Mouse (Mus musculus): Measurements from ENCODE around the gene Hoxa10.

Hoxa10 gene

DNA sequence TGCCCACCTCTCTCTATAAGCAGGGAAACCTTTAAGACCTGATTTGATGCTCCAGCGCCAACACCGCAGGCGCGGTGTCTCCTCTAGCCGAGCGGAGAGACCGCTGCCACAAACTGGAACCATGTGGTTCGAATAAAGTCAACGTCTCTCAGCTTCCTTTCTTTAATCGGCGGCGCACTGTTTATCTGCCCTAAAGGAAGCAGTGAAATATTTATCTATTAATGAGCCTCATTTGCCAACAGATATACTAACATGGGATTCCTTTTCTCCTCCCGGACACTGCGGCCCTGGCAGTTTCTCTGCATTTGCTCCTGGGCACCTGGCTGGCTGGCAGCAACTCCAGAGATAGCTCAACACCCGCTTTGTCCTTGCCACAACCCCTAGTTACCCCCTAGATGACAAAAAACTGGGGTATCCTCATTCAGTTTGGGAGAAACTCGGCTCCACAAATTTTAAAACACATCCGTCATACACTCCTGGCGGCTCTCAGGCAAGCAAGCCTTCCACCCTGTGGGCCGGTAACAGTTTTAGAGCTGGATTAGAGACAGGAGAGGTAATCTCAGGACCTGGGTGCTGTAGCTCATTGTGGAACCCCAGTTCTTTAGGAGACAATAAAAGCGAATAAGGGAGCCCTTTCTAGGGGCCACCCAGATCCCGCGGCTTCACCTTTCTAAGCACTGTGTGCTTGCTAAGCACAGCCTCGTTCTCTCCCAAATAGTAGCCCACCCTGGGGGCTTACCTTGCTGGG is 22.6 kb downstream of the Hoxa10 start:
- peak; percentile 31 for DNase-seq (ENCODE audit: low spot score)

DNA sequence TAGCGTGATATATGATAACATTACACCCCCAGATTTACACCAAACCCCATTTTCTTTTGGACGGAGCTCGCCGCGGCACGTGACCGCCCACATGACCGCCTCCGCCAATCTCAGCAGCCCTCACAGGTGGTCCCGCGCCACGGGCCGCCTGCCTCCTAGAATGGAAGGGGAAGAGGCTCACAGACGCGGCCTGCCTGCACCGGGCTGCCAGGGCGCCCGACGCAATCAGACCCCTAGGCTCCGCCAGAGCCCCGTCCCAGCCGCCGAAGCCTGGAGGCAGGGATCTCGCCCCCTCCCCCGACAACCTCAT is 23.2 kb downstream of the Hoxa10 start:
- DNase-seq (ENCODE audit: low spot score): peak; percentile 76

DNA sequence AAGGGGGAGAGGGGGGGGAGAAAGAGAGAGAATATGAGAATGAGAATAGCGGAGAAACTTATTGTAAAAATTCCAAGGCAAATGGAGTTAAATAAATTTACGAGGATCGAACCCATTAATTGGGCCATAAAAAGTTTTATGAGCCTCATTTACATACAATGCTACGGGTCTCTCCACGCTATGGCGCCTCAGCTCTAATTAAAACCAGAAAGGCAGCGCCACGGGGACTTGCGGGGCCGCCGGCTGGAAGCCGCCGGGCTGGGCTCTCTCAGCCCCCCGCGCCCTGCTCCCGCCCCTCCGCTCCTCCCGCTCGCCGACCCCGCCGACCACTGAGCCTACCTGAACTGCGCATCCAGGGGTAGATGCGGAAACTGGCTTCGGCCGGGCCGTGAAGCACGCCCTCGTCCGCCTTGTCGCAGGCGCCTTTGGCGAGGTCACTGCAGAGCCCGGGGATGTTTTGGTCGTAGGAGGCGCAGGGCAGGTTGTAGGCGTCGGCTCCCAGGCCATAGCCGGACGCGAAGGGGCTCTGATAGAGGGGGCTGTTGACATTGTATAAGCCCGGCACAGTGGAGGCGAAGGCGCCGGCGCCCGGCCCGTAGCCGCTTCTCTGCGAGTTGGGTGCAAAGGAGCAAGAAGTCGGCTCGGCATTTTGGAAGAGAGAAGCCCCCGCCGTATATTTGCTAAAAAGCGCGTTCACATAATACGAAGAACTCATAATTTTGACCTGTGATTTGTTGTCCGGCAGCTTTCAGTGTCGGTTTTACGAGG is 23.8 kb downstream of the Hoxa10 start:
- DNase-seq (ENCODE audit: low spot score): peak; percentile 48

DNA sequence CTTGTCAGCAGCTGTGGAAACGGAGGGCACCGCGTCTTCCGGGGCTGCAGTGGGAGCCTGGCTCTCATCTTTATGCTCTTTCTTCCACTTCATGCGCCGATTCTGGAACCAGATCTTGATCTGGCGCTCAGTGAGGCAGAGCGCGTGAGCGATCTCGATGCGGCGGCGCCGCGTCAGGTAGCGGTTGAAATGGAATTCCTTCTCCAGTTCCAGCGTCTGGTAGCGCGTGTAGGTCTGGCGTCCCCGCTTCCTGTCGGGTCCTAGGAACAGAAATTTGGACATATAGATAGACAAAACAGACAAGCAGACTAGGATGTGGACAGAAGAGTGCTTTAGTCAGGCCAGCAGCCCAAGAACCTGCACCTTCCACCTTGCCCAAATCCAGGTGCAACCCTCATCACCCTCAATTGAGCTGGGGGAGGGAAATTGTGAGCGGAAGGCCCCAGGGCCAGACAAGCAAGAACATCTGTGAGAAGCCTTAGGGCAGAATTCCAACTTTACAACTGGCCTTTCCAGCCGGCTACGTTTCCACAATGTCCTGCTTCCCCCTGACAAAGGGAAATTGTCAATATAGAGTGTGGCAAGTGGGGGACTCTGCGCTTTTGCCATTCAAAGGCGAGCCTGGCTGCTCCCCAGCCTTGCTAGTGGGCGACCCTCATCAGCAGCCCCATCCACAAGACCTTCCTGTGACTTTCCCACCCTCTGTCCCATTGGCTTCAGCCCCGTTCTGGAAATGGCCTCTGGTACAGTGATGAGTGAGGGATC is 24.7 kb downstream of the Hoxa10 start:
- DNase-seq (ENCODE audit: low spot score): peak; percentile 28

DNA sequence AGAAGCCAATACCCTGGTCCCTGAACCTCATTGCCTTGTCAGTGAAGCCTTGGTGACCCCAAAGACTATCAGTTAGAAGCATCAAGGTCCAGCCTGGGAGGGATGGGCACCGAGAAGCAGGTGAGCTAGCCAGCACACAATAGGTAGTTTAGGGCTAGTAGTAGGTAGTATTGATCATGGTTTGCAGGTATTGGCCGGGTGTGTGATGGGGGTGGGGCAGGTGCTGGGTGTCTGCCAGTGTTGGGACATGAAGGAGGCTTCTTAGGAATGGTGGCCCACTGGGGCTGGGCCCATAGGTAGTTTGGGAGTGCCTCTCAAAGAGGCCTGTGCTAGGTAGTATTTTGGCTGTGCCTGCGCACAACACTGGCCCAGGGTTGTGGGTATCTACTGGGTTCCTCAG is 25.6 kb downstream of the Hoxa10 start:
- DNase-seq (ENCODE audit: low spot score): no peak

DNA sequence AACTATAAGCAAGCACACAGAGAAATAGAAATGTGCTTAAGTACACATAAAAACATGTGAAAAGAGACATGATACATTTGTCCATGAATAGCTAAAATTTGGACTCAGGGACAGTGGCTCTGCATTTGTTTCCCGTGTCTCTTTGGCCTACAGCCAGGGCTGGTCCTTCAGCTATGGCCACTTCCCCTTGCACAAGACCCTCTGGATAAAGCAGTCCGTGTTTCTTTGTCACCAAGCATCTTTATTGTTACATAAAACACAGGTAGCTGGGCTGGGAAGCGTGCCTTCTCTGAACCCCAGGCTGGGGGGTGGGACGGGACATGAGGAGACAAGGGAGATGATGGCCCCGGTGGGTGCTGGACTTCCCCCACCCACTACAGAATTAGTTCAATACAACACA is 26.4 kb downstream of the Hoxa10 start:
- DNase-seq (ENCODE audit: low spot score): peak; percentile 8

DNA sequence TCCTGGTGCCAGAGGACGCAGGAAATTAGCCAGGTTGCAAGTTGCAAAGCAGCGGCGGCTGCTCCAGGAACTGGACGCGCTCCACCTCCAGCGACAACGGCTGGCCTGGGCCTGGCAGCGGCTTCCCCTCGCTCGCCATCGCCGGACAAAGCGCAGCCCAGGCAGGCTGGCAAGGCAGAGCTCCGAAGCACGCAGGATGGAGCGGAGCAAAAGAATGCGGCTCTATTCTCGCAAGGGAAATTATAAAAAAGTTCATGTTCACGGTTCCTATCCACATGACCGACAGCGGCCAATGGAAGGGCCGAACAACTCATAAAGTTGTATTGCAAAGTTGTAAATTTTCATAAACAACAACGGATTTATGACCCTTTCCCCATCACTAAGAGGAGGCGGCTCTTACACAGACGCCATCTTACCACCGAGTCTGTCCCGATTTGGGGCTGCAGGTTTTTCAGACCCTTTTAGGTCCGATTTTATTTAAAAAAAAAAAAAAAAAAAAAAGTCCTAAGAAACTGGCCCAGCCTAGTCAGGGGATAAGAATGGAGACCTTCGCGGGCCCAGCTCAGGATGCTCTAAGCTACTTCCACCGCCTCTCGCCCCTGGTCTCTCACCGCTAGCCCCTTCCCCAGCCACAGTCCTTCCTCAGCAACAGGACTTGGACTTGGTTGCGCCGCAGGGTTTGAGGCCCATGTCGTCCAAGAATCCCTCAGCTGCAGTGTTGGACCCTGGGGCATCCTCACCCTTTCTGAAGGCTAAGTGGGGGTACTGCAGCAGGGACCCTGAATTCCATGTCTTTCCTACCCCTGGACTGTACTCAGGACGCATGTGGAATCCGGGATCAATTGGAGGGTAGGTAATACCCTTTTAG is 27.3 kb downstream of the Hoxa10 start, which contains the start of the genes Hoxa3 and Gm28308:
TSS of gene Hoxa3 (minus strand) at position 218 of the 868 bp plus-strand sequence.
TSS of gene Gm28308 (minus strand) at position 221 of the 868 bp plus-strand sequence.
- peak; percentile 61 for DNase-seq (ENCODE audit: low spot score)

DNA sequence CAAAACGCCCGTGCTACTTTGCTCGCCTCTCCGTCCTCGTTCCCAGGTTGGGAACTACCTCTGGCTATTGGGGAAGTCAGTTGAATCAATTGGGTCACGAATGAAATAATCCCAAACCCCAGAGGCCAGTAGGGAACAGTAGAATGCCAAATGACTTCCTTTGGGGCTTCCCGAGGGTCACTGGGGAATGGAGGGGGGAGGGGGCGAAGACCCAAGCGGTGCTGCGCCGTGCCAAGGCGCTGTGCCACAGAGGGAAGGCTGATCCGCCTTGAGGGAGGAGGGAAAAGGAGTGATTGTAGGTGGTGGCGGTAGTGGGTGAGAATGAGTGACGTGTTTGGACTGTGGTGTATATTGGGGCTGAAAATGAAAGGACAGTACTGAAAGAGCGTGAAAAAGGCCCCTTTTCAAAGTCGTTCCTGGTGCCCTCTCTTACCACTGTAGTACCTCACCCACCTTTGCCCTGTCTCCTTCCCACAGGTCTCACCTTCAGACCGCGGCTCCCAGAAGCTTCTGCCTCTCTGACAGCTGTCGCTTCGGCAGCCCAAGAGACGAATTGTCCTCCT is 28.0 kb downstream of the Hoxa10 start:
- no peak for DNase-seq (ENCODE audit: low spot score)

DNA sequence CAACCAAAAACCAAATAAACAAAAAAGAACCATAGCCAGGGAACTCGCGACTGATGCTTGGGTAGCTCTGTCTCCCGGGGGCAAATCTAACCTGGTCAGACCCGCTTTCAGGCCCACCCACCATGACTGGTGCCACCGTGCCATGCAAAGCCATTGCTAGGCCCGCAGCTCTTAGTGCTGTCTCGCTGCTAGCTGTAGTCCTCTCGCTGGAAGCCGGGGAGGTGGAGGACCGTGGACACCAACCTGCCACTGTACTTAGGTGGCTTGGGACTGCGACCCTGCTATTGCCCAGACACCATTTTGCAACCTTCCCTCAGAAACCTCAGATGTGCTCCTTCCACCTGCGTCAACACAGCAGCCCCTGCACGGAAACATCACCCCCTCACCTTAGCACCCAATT is 28.7 kb downstream of the Hoxa10 start:
- peak; percentile 31 for DNase-seq (ENCODE audit: low spot score)

DNA sequence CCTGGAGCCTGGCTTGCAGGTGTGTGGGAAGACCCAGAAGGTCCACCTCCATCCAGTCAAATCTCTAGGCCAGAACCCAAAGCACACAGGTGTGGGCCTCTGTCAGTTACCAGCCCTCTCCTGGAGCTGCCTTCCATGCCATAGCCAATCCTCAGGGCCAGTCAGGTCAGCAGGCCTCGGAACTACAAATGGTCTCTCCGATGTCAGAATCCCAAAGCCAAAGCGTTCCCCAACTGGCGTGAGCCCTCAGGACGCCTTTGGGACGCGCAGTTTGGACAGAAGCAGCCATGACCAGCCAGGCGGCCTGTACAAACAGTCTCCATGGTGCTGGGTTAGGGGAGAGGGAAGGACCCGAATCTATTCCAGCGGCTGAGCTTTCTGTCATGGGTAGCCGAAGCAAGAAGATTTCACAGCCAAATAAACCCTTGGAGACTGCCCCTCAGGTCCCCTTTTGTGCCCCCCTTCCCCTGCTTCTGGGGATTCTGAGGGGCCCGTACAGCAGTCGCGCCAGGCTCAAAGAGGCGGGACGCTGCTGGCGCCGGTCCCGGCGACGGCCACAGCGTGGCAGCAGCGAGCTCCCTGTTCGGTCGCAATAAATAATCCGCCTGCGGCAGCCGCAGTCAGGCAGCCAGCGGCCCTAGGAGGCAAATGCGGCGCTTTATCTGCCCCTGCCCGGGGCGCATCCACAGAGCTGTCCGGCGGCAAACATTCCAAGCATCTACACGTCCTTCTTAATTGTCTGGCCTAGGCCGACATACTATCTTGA is 29.3 kb downstream of the Hoxa10 start:
- DNase-seq (ENCODE audit: low spot score): peak; percentile 82

DNA sequence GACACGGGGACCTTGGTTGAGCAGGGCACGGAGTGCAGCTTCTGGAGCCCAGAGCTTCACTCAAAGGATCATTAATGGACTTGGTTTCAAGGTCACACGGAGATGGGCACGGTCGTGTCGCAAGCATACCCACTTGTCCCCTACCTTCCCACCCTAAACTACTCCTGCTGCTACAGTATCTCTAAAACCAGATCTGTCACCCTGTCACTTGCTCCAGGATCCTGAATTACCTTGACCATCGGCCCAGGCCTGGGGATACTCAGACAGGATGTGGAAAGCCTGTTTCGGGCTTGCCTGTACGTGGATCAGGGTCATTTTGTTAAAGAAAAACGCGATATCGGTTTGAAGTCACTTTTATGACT is 31.0 kb downstream of the Hoxa10 start:
- no peak for DNase-seq (ENCODE audit: low spot score)

DNA sequence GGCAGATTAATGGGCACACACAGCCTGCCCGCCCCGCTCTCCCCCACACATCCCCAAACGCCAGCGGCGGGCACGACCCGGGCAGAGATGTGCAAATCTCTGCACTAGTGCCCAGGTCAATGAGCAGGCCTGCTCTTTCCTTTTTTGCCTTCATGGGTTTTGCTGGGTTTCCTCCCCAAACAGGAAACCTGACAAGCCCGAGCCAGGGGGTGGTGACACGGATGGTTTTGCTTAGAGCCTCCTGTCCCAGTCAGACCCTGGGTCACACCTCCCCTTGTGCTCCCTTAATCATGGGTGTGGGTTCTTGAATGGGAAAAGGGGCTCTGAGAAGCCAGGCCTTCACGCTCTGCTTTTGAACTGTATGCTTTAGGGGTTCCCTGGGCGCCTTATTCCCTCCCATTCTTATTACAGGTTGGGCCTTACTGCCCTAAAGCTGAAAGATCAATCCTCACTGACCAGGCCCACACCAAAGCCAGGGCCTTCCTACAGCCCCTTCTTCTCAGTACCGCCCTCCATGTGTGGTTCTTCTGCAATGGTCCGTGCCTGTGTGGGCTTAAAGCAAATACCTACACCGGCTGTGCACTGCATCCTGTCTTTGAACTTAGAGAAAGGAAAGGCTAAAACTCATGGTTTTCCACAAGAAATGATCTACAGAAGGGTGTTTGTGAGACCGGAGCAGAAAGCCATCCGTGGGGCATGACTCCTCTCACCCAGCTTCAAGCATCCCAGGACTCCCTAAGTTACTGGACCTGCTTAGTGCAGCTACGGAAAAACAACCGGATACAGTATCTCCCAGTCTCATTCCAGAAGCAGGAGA is 31.6 kb downstream of the Hoxa10 start:
- DNase-seq (ENCODE audit: low spot score): no peak

DNA sequence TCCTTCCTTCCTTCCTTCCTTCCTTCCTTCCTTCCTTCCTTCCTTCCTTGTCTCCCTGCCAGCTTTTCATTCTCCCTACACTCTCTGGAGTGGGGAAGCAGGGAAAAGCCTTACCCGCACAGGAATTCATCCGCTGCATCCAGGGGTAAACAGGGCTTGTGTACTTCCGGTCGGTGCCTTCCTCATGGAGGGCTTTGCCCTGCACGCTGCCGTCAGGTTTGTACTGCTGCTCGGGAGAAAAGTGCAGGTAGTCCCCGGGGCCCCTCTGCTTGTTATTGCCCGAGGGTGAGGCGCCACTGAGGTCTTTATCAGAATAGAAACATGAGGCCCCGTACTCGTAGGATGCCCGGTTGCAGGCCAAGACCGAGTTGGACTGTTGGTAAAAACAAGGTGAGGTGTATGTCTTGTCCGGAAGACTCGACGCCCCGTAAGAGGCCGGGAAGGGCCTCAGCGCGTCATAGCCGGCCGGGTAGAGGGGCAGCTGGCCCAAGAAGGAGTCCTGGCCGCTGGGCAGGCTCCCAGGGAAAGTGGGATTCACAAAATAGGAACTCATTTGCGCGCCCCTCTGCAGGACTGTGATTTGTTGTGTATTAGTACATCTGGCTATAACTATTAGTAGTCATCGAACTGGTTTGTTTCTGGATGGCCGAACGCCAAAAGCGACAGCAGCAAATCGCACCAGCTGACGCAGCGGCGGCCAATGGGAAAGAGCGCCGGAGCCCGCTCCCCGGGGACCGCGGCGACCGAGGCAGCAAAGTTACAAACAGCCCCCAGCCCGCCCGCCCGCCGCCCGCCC is 32.4 kb downstream of the Hoxa10 start, which contains the start of gene Hoxa6:
TSS of gene Hoxa6 (minus strand) at position 651 of the 796 bp plus-strand sequence.
- DNase-seq (ENCODE audit: low spot score): peak; percentile 55

DNA sequence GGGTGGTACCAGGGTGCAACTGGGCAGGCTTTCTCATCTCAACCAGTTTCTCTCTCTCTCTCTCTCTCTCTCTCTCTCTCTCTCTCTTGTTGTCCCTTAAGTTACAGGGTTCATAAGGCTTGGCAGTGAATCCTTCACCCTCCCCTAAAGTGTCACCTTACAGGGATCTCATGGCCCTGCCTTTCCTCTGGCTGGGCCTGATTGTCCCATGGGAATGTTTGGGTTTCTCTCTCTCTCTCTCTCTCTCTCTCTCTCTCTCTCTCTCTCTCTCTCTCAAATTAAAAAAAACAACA is 33.0 kb downstream of the Hoxa10 start:
- DNase-seq (ENCODE audit: low spot score): no peak

DNA sequence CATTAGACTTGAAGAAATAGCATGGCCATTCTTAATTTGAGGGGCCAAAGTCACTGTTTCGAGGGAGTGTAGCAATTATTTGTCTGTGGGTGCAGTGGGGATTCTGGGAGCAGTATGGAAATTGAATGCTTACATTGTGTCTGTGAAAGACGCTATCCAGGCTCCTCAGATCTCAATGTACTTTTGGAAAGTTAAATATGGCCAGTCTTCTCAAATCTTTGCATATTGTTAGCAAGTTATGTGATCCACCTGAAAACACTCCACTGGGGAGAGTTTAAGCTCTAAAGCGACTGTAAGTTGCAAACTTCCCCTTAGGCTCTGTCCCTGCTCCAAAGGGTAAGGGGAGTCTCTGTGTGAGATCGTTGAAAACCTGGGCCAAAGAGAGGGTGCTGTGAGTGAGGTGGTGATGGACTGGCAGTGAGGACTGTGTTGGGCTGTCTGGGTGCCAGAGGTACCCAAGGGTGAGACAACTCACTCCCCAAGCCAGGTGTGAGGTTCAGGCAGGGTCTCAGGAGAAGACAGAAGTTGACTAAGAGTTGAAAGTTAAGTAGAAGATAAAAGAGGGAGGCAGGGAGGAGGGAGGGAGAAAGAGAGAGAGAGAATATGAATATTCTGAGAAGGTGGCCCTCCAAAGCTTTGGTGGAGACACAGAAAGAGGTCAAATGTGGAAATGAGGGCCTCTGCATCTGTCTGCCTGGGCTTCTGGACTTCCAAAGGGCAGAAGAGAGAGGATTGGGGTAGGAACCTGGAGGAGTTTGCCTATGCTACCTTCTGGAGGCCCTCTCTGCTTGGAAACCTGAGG is 33.6 kb downstream of the Hoxa10 start:
- no peak for DNase-seq (ENCODE audit: low spot score)

DNA sequence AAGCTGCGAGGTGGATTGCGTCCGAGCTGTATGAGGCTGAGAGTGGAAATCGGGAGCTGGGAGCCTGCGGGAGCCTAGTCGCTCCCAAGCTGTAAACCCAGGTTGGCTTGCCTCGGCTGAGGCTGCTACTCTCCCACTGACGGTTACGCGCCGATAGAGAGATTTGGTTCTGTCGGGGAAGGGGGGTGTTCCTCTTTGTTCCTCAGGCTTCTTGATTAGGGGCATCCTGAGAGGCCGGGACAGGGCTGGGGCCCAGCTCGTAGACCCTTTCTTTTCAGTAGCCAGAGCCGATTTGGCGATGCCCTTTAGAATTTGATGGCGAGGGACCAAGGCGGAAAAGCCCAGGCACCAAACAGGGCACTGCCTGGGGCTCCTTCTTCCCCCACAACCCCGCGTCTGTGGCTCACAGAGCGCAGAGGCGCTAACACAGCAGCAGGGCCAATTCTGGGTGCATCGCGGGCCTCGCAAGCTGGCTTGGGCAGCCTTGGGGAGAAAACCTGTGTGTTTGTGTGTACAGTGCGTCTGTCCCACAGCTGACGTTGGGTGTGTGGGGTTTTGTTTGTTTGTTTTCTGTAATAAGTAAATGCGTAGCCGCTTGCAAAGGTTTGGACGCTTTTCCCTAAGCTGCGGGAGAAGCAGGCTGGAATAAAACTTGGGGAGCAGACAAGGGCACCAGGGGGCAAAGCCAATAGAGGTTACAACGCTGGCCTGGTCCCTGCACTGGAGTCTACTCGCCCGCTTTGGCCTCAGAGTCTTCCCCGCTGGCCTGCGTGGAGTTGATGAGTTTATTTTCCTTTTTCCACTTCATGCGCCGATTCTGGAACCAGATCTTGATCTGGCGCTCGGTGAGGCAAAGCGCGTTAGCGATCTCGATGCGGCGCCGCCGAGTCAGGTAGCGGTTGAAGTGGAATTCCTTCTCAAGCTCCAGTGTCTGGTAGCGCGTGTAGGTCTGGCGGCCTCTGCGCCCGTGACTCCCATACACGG is 34.7 kb downstream of the Hoxa10 start:
- DNase-seq (ENCODE audit: low spot score): no peak

DNA sequence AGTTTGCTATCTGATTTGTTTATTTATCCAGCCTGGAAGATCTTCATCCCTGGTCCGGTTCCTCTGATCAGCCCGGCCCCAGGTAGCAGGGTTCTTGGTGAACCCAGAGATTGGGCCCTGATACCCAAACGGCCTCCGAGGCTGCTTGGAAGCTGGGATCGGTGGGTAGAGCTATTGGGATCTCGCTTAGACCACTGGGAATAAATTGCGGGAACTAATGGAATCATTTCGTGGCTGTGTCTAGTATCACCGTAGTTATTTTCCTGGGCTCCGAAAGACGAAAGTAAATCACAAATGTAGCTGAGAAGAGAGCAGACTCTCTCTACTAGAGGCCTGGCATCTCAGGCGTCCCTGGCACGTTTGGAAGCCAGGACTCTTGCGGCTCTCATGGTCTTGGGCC is 35.4 kb downstream of the Hoxa10 start:
- no peak for DNase-seq (ENCODE audit: low spot score)
